Mouse (Mus musculus): ENCODE results near the gene Fggy. TPM values are rescaled to one million over a fixed set of nuclear protein-coding genes. Genes with fewer than 3 reads are reported as not detected.

The Fggy gene
- polyA plus RNA-seq, 1 experiment from 2014 or later, result 5.3 TPM

- ATAC-seq (ENCODE audit: low FRiP score, low TSS enrichment) (no peak), DNase-seq (ENCODE audit: low spot score) (no peak)
- Histone ChIP-seq H3K9ac (ENCODE audit: low read length) (no peak overlapping the region), H3K36me3 (ENCODE audit: control insufficient read depth, insufficient read depth, low read length) (no peaks in the 10 kb centered on the region), H3K27ac (replicated peaks) (0 out of 2 replicates have a peak overlapping the region, but pooled peaks have one; percentile 26), H3K9me3 (ENCODE audit: control insufficient read depth, low read length) (no peaks in the 10 kb centered on the region), H3K4me2 (replicated peaks; ENCODE audit: low read depth) (no peak overlapping the region), H3K4me1 (replicated peaks; ENCODE audit: control insufficient read depth, insufficient read depth) (0 out of 2 replicates have a peak, but pooled peaks cover 4% of the 10 kb centered on the region), H3K4me3 (ENCODE audit: low read depth, low read length) (no peak overlapping the region), H3K27me3 (ENCODE audit: control insufficient read depth, insufficient read depth, low read length) (no peaks in the 10 kb centered on the region)
- no peak for TF ChIP-seq CTCF (IDR thresholded peaks at IDR 0.05; ENCODE audit: low read depth)
- TF ChIP-seq EP300 (optimal IDR thresholded peaks at IDR 0.05), result no peak
- WGBS, result 36% methylated on average over 4 of the region's 4 CpGs
Measured at GRCm38 (mm10) chr4:95738725-95739124, 181.4 kb downstream of the Fggy start.

- H3K36me3 ChIP-seq (ENCODE audit: control insufficient read depth, insufficient read depth, low read length), result no peaks in the 10 kb centered on the region
- ATAC-seq (ENCODE audit: low FRiP score, low TSS enrichment) (no peak), DNase-seq (ENCODE audit: low spot score) (no peak)
- H3K4me3 ChIP-seq (ENCODE audit: low read depth, low read length), result no peak overlapping the region
- 0 out of 2 replicates have a peak, but pooled peaks cover 4% of the 10 kb centered on the region for H3K4me1 ChIP-seq (replicated peaks; ENCODE audit: control insufficient read depth, insufficient read depth)
- H3K27ac ChIP-seq (replicated peaks), result no peak overlapping the region
- H3K9ac ChIP-seq (ENCODE audit: low read length), result no peak overlapping the region
- H3K4me2 ChIP-seq (replicated peaks; ENCODE audit: low read depth), result no peak overlapping the region
- TF ChIP-seq EP300 (optimal IDR thresholded peaks at IDR 0.05) (no peak), CTCF (IDR thresholded peaks at IDR 0.05; ENCODE audit: low read depth) (no peak)
- H3K9me3 ChIP-seq (ENCODE audit: control insufficient read depth, low read length), result no peaks in the 10 kb centered on the region
- WGBS, result 76% methylated on average over 7 of the region's 7 CpGs
- H3K27me3 ChIP-seq (ENCODE audit: control insufficient read depth, insufficient read depth, low read length), result no peaks in the 10 kb centered on the region
Measured at GRCm38 (mm10) chr4:95741115-95741734, 183.9 kb downstream of the Fggy start.

- DNase-seq (ENCODE audit: low spot score) (peak; percentile 33), ATAC-seq (ENCODE audit: low FRiP score, low TSS enrichment) (peak; percentile 51; the same call in 1 of the 2 replicates)
- H3K9ac ChIP-seq (ENCODE audit: low read length), result no peak overlapping the region
- 0 out of 2 replicates have a peak, but pooled peaks cover 4% of the 10 kb centered on the region for H3K4me1 ChIP-seq (replicated peaks; ENCODE audit: control insufficient read depth, insufficient read depth)
- no peak overlapping the region for H3K4me2 ChIP-seq (replicated peaks; ENCODE audit: low read depth)
- H3K27ac ChIP-seq (replicated peaks), result no peak overlapping the region
- no peak overlapping the region for H3K4me3 ChIP-seq (ENCODE audit: low read depth, low read length)
- H3K27me3 ChIP-seq (ENCODE audit: control insufficient read depth, insufficient read depth, low read length), result no peaks in the 10 kb centered on the region
- no peak for TF ChIP-seq EP300 (optimal IDR thresholded peaks at IDR 0.05)
- peak; percentile 50 for TF ChIP-seq CTCF (IDR thresholded peaks at IDR 0.05; ENCODE audit: low read depth)
- H3K36me3 ChIP-seq (ENCODE audit: control insufficient read depth, insufficient read depth, low read length), result no peaks in the 10 kb centered on the region
- no peaks in the 10 kb centered on the region for H3K9me3 ChIP-seq (ENCODE audit: control insufficient read depth, low read length)
- WGBS, result 34% methylated on average over 4 of the region's 4 CpGs
Measured at GRCm38 (mm10) chr4:95742986-95743385, 185.7 kb downstream of the Fggy start.

GRCm38 (mm10) chr4:95746954-95747353, 189.6 kb downstream of the Fggy start:
- DNase-seq (ENCODE audit: low spot score) (no peak), ATAC-seq (ENCODE audit: low FRiP score, low TSS enrichment) (no peak)
- Histone ChIP-seq H3K4me3 (ENCODE audit: low read depth, low read length) (no peak overlapping the region), H3K27me3 (ENCODE audit: control insufficient read depth, insufficient read depth, low read length) (no peaks in the 10 kb centered on the region), H3K4me2 (replicated peaks; ENCODE audit: low read depth) (no peak overlapping the region), H3K27ac (replicated peaks) (no peak overlapping the region), H3K4me1 (replicated peaks; ENCODE audit: control insufficient read depth, insufficient read depth) (no peaks in the 10 kb centered on the region), H3K9ac (ENCODE audit: low read length) (no peak overlapping the region), H3K9me3 (ENCODE audit: control insufficient read depth, low read length) (no peaks in the 10 kb centered on the region), H3K36me3 (ENCODE audit: control insufficient read depth, insufficient read depth, low read length) (no peaks in the 10 kb centered on the region)
- TF ChIP-seq EP300 (optimal IDR thresholded peaks at IDR 0.05) (no peak), CTCF (IDR thresholded peaks at IDR 0.05; ENCODE audit: low read depth) (no peak)
- WGBS, result 84% methylated on average over 6 of the region's 6 CpGs

- H3K9ac ChIP-seq (ENCODE audit: low read length), result no peak overlapping the region
- no peaks in the 10 kb centered on the region for H3K9me3 ChIP-seq (ENCODE audit: control insufficient read depth, low read length)
- DNase-seq (ENCODE audit: low spot score) (no peak), ATAC-seq (ENCODE audit: low FRiP score, low TSS enrichment) (no peak)
- H3K4me3 ChIP-seq (ENCODE audit: low read depth, low read length), result no peak overlapping the region
- TF ChIP-seq EP300 (optimal IDR thresholded peaks at IDR 0.05), result no peak
- no peak for TF ChIP-seq CTCF (IDR thresholded peaks at IDR 0.05; ENCODE audit: low read depth)
- no peak overlapping the region for H3K4me2 ChIP-seq (replicated peaks; ENCODE audit: low read depth)
- H3K27me3 ChIP-seq (ENCODE audit: control insufficient read depth, insufficient read depth, low read length), result no peaks in the 10 kb centered on the region
- H3K36me3 ChIP-seq (ENCODE audit: control insufficient read depth, insufficient read depth, low read length), result no peaks in the 10 kb centered on the region
- H3K4me1 ChIP-seq (replicated peaks; ENCODE audit: control insufficient read depth, insufficient read depth), result no peaks in the 10 kb centered on the region
- 82% methylated on average over 12 of the region's 12 CpGs for WGBS
- no peak overlapping the region for H3K27ac ChIP-seq (replicated peaks)
Measured at GRCm38 (mm10) chr4:95747415-95748202, 190.3 kb downstream of the Fggy start.

- H3K4me2 ChIP-seq (replicated peaks; ENCODE audit: low read depth), result no peak overlapping the region
Measured at GRCm38 (mm10) chr4:95750186-95750585, 192.9 kb downstream of the Fggy start.

More at GRCm38 (mm10) chr4:95750186-95750585, 192.9 kb downstream of the Fggy start:
- Histone ChIP-seq H3K4me3 (ENCODE audit: low read depth, low read length) (no peak overlapping the region), H3K36me3 (ENCODE audit: control insufficient read depth, insufficient read depth, low read length) (no peaks in the 10 kb centered on the region), H3K27me3 (ENCODE audit: control insufficient read depth, insufficient read depth, low read length) (no peaks in the 10 kb centered on the region), H3K9me3 (ENCODE audit: control insufficient read depth, low read length) (no peaks in the 10 kb centered on the region), H3K9ac (ENCODE audit: low read length) (no peak overlapping the region), H3K27ac (replicated peaks) (no peak overlapping the region), H3K4me1 (replicated peaks; ENCODE audit: control insufficient read depth, insufficient read depth) (no peaks in the 10 kb centered on the region)
- no peak for ATAC-seq (ENCODE audit: low FRiP score, low TSS enrichment)
- TF ChIP-seq CTCF (IDR thresholded peaks at IDR 0.05; ENCODE audit: low read depth), result no peak
- no peak for TF ChIP-seq EP300 (optimal IDR thresholded peaks at IDR 0.05)
- no peak for DNase-seq (ENCODE audit: low spot score)
- 89% methylated on average over 5 of the region's 5 CpGs for WGBS
